Mouse (Mus musculus) C2C12 (cell line): ENCODE data around the gene Eif4e3.

Experiments used
- CTCF ChIP-seq: IDR thresholded peaks from one replicate; pipeline ENCODE4 v1.5.1; 2011; ENCODE audit not compliant: control insufficient read depth, insufficient read depth, insufficient read length
- FOSL1 ChIP-seq: IDR thresholded peaks from one replicate; pipeline ENCODE4 v1.8.0; 2011; ENCODE audit warnings: mild to moderate bottlenecking, low read length; ENCODE audit not compliant: poor library complexity, insufficient read depth, severe bottlenecking
- MAX ChIP-seq: IDR thresholded peaks from one replicate; pipeline ENCODE4 v1.6.1; 2011; ENCODE audit warnings: mild to moderate bottlenecking, control low read depth
- MYOD1 ChIP-seq: IDR thresholded peaks from one replicate; pipeline ENCODE4 v1.6.1; 2011; ENCODE audit warnings: low read depth; ENCODE audit not compliant: control insufficient read depth, insufficient read length
- MYOG ChIP-seq: IDR thresholded peaks from one replicate; pipeline ENCODE4 v1.6.1; 2011; ENCODE audit not compliant: control insufficient read depth, insufficient read length; ENCODE audit errors: extremely low read depth
- USF1 ChIP-seq: IDR thresholded peaks from one replicate; pipeline ENCODE4 v1.6.1; 2011; ENCODE audit warnings: low read depth, mild to moderate bottlenecking, control low read depth, moderate library complexity

GRCm38 (mm10) chr6:99619466-99619865 is 47.1 kb downstream of the Eif4e3 start:
- TF ChIP-seq CTCF (no peak), MAX (no peak), MYOG (no peak), FOSL1 (no peak), USF1 (no peak), MYOD1 (no peak)
